Mouse (Mus musculus) fibroblast of lung, adult 2 months (primary cell): ENCODE results near the gene Col12a1.
"Not testable (repeated sequence)": the region's sequence is repeated elsewhere in the genome, so short reads cannot be mapped to it uniquely, and the experiment has no call there.

Experiments used
- DNase-seq: peaks from one replicate; pipeline ENCODE4 v3.0.0-alpha.2; 2011; ENCODE audit warnings: low read depth

Gene Col12a1

DNA sequence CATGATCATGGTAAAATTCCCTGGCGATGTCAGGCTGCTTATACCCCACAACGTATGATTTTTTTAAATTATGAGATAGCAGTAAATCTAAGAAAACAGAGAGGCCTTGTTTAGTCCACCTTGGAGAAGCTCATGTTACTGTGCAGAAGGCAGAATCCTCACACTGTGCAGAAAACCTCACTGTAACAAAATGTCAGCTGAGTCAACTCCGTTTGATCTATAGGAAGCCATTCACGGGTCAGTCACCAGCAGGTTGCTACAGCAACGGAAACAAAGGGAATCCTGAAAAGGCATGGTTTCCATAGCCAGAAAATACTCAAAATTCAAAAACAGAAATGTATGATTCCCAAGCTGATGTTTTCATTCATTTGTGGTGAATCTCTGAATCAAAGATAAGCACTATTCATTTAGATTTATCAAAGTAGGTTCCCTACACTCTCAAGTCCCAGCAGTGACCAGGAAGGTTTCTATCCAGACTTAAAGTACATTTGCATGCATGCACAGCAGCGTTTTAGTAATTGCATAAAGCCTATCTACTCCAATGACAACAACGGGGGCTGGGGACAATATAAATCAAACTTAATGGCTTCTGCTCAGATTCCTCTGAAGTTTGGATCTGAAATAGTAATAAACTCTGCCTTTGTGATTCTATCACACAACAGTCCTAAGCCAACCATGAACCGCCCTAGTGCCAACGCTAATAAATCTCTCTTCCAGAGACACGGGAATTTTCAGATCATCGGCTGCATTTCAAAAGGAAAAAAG, 28.7 kb downstream of the Col12a1 start:
- DNase-seq: no peak

DNA sequence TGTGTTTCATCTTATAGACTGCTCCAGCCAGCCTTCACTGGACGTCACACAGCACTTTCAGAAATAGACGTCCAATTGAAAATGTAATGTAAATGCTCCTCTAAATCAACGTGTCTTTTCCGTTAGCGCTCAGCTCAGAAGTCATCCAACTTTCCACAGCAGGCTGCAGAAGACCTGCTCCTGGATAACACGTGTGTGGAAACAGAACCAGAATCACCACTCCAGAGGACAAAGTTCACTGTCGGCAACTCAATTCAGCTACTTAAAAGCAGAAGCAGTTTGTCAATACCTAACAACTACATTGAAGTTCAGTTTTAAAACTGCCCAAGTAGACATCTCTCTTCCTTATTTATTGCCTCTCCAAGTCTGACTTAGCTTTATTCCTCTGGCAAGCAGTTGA, 29.3 kb downstream of the Col12a1 start:
- no peak for DNase-seq

DNA sequence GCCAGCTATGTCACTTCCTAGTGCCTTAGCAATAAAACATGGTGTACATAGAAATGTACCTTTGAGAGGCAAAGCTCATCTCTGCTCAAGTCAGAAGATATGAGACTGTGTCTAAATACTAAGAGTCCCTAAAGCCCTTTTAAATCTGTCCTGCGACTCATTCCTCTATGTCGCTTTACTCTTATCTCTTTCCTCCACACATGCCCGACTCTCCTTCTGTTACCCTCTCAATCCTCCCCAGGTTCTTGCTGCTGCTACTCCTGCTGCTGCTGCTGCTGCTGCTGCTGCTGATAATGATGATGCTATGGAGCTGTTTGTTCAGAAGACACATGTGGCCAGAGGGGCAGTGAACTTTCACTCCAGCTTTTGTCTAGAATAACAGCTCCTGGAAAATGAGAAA, 31.4 kb downstream of the Col12a1 start:
- DNase-seq: no peak

DNA sequence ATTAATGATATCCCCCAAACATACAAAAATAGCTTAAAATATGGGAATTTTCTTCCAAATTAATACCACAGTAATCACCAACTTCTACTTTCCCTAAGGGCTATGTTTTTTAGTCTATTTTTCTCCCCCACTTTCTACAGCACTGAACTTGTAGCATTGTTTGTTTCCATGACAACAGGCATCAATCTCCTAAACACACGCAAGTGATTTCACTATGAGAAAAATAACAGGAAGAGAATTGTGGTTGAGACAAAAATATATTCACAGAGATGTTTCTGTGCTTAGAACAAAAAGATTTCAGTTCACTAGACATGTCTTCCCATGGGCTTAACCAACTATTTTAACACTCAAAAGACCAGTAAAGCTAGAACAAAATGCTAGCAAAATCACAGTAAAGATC, 32.6 kb downstream of the Col12a1 start:
- no peak for DNase-seq

DNA sequence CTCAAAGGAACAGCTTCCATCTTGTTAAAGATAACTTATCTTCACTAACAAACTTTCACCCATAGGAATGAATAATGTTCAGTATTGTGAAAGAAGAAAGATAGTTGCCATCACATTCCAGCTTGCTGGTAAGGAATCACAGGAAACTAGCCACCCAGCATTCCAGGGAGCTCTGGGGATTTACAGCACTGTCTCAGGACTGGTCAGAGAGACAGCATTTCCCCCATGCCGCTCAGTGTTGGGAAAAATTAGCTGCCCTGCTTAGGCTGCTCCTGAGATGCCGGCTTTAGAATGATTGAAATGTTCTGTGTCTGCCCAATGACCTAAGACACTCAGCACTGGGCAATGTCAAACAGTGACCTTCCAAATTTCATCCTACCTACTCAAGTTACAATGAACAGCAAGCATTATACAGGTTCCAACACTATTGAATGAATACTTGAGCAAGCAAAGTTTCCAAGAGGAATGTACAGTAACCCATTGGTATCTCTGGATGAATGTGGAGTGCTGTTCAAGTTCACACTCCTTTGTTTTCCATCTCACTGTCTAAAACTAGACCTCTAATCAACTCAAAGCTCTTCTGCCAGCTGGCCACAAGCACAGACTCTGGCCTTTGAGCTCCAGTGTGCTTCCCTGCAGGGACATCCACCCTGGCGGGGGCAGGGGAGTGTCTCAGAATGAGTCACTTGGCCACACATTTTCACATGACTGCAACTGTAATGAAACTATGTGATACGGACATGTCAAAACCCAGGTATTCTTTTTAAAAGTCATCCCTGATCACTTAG, 38.0 kb downstream of the Col12a1 start:
- DNase-seq: peak; percentile 42

DNA sequence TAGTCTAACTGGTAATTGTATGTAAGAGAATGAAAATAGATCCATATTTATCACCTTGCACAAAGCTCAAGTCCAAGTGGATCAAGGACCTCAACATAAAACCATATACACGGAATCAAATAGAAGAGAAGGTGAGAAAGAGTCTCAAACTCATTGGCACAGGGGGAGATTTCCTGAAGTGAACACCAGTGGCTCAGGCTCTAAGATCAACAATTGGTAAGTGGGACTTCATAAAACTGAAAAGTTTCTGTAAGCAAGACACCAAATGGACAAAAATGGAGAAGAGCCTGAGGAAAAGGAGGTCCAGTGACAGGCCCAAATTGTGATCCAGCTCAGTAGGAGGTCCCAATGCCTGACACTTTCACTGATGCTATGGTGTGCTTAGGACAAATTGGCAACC, 49.8 kb downstream of the Col12a1 start:
- not testable (repeated sequence) for DNase-seq

DNA sequence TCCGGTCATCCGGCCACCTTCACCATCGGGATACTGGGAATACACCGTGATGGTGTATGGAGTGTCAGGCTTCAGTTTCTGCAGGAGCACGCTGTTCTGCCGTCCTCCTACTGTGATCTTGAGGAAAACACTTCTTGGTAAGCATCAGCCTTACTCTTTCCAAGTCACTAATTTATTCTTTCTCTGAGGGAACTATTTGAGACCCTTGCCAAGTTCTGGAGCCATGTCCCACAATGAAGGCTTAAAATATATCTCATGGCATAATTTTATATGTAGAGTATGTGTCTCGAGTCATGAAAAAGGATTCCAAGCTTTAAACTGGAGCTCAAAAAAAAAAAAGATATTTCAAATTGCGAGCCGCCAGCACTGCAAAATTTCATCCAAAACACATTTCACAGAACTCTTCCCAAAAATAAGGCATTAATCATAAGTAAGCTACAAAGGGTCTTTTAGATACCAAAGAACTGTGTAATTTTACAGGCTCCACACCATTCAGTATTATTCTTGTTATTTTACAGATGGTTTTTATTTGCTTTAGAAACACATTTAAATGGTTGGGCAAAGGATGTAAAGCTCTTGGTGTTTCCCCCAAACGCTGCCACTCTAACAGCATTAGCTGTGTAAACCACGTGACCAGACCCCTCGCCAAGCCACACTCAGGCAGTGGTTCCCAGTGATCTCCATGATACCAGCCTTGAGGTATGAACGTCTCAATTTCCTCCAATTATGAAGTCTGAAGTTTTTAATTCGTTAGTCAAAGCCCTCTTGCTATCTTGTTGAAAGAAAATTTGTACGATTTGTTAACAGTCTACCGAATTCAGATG, 65.1 kb downstream of the Col12a1 start:
- peak; percentile 39 for DNase-seq

DNA sequence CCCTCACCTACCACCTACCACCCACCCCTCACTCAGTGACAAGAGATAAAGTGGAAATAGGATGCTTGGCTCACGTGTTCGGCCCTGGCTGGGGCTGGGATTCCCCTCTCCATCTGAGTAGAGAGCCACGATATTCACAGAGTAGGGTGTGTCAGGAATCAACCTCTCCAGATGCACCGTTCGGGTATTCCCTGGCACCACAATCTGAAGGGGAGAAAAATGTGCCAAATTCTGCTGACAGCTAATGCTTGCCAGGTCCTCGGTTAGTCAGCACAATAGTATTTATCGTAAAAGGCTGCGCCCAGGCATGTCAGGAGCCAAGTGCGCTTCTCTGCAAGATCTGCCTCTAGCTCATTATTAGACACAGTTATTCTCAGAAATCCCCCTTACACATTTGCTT, 70.0 kb downstream of the Col12a1 start:
- peak; percentile 43 for DNase-seq

DNA sequence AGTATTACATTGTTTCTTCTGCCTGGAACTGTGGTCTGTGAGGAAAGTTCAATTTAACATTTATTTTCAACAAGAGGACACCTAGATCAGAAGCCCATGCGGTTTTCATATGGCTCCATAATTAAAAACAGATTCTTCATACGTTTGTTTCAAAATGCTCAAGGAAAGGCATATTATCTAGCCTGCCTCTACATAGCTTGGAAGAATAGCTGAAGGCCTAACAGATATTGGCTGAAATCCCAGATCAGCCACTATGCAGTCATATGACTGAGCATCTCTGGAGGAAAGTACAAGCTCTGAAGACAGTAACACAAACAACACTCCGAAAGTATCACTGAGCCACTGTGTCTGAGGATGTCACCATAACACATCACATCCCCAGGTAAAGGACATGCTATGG, 72.9 kb downstream of the Col12a1 start:
- no peak for DNase-seq

DNA sequence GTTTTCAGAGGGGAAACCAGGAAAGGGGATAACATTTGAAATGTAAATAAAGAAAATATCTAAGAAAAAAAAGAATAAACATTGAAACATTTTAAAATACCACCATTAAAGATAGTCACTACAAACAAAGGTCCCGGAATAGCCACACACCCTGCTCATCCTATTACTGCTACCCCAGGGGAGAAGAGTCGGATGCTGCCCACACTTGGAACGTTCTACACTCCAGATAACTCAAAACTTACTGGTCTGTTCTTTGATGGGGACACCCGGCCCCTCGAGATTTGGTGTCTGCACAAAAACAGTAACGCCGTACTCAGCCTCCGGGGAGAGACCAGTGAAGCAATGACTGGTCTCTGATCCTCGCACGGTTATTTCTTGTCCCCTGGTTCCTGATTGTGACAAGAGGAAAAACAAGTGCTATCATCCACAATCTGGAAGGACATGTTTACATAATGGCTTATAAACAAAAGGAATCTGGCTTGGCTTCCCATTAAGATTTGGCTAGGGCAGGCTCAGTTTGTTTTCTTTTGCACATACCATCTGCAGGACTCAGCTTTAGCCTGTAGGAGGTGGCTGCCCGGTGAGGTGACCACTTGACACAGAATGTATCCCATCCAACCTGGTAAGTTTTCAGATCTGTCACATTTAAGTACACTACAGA, 79.1 kb downstream of the Col12a1 start:
- DNase-seq: no peak

DNA sequence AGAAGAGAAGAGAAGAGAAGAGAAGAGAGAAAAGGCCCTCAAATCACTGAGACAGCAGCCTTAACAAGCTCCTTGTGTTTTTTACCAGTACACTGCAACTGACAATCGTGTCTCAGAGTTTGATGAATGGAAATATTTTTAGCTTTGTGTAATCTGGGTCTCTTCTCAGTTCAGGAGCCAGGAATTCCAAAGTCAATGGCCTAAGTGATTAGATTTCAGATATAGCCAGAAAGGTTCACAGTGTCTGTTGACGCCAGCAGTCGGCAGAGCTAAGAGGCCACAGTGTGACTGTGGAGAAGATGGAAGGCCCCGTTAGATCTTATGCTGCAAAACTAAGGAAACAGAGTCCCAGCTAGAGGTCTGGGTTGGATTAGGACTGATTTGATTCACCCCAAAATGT, 80.8 kb downstream of the Col12a1 start:
- no peak for DNase-seq

DNA sequence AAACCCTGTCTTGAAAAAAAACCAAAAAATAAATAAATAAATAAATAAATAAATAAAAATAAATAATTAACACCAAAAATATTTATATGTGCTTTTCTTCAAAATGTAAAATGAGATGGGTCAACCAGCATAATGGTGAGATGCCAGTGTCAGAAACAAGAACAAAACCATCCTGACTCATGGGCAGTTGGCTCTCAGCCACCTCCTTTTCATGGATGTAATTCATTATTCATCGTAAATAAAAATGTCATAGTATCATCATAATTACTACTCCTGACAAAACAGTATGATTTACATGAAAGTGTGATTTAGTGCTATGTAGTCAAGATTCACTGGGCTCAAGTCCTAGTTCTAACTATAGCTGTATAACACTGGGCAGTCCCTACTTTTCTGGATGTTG, 84.6 kb downstream of the Col12a1 start:
- DNase-seq: no peak

DNA sequence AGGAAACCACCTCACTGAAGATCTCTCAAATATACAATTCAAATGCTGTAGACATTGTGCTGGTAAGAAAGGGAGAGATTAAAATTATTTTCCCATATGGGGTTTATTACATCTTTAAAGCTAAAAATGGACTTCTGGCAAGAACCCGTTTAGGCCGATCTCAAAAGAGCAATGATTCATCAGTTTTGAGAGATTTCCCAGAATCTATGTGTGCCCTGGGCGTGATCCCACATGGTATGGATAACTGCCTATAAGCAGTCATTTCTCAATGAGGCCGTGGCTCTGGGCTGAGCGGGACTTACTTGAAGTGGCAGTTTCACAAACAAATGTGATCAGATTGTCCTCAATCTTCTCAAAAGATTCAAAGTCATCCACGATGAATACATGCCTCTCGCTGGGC, 87.4 kb downstream of the Col12a1 start:
- DNase-seq: no peak

DNA sequence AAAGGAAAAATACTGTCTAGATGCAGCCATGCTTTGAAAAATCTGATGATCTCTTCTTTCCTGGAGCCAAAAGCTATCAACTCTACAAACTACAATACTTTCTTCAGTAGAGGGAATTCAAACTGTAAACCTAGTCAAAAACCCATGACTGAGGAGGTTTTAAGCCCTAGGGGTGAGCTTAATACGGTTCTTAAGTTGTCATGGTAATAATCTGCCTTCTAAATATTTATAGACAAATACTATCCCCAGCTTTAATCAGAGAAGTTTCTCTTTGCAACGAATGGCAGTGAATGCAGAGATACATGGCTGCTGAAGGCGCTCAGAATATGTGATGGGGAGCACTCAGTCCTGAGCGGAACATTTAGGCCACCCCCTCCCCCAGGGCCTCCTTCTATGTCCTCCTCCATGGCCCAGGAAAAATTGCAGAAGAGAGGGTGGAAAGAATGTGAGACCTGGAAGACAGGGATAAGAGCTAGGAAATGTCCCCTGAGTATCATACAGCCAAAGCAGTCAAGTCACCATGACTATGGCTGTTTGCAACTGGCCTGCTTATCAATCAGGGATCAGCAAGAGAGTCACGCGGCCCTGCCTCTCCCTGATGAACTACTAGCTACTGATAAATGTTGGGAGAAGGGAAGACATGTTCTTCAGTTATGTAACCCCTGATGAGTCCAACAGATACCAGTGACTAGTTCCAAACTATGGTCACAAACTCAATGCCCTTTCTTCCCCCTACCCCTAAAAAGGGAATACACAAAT, 99.6 kb downstream of the Col12a1 start:
- DNase-seq: no peak

DNA sequence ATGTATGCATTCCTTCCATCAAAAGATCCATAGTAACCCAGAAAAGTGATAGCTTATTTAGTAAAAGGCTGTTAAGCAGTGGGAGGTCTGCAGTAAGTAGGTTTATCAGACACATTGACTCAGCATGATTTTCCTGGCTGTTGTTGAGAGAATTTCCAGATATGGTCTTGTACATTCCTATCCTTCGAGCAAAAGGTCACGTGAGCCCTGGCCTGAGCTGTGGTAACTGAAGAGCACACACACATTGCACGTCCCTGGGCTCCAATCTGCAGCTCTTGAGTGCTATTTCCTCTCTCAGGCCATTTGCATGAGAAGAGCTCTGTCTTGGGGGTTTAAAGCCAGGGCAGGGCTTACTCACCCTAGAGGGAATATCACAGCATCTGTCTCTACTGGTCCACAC, 101.3 kb downstream of the Col12a1 start:
- DNase-seq: peak; percentile 75

DNA sequence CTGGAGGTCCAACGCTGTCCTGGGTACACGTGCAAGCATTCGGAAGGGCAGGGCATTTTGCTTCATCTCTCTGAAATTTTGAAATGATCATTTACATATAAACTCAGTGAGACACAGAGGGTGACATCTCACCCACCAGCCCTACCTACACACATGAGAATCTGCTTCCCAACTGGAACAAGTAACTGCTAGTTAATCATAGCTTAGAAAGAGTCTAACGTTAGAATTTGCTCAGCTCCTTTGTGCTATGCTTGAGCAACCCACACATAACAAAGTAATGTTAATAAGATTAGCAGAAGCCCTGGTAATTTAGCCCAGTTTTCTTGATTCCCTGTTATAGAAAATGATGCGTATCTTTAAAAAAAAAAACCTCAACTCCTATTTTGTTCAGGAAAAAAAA, 102.6 kb downstream of the Col12a1 start:
- no peak for DNase-seq

DNA sequence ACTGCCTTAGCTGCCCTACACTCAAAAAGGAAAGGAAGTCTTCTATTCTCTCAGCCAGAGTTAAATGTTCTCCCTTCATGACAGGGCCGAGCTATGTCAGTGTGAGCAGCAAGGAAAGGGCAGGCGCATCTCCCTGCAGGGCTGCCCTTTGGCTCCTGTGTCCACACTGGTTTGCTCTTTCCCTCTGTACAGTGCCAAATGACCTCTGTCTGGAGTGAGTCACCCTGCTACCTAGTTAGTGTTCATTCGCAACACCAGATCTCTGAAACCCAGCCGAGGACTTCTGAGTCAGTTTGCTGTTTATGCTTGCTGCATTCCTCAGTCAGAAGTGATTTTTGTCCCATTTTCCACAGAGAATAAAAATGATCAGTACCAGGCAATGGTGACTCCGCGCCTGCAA, 108.3 kb downstream of the Col12a1 start:
- DNase-seq: peak; percentile 92

DNA sequence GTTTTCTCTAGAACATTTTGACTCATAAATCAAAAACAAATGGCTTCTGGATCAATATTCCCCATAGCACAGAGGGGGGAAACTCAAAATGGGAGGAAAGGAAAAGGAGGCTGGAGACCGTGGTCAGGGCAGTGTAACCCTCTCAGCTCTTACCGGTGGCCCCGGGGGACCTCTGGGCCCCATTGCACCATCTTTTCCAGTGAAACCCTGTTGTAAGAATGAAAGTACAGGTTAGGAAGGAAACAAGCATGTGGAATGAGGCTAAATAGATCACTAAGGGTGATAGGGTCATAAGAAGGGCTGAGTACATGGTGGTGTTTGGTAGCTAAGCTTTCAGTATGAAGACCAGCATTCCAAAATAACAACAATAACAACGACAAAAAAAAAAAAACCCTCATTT, 109.0 kb downstream of the Col12a1 start:
- no peak for DNase-seq

DNA sequence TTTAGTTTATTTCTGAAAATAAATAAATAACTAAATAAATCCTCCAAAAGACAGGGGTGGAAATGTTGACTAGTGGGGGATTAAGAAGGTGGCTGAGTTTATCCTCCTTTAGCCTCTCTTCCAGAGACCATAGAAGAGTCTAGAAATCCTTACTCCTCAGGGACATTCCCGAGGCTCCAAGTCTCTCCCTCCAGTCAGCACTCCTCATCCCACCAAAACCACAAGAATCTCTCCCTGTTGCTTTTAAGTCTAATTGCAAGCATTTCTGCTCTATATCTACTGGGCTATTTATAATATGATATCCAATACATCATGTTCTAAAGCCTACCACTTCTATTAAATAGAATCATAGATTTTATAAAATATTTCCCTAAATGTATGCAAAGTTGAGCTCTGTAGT, 109.8 kb downstream of the Col12a1 start:
- no peak for DNase-seq

DNA sequence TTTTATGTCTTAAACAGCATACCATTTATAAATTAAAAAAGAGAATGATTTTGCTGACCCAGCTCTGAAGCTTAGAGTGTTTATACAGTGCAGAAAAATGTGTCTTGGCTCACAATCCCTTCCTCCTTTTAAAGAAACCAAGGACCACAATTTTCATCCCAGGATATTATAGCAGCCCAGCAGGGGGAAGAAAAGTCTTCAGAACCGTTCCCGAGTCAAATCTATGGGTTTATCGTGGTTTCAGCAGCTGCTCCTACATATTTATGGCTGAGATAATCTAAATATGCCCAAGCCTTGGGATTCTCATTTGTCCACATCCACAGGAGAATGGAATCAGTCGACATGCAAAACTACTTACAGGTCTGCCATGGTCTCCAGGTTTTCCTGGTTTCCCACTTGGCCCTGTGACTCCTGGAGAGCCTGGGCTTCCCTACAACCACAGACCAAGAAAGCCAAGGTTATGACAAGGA, 110.5 kb downstream of the Col12a1 start:
- DNase-seq: peak; percentile 51

DNA sequence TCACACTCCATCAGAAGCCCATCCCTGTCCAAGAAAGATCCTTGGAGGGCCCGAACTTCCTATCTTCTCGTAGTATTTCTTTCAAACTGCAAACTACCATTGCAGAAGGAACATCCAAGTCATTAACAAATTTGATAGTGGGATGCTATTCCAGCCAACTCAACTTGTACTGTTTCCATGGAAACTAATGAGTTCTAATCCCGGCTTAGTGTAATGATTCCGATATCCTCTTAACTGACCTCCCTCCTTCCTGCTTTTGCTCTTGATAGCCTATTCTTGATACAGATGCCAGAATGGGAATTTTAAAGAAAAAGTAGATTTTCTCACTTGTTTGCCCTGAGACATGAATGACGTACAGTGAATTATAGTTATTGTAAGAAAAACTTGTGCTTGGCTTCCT, 112.5 kb downstream of the Col12a1 start:
- no peak for DNase-seq
